Mouse (Mus musculus): ENCODE results near the gene Gm3233. TPM values are rescaled to one million over a fixed set of nuclear protein-coding genes. Genes with fewer than 3 reads are reported as not detected.
"Not testable (repeated sequence)": the region's sequence is repeated elsewhere in the genome, so short reads cannot be mapped to it uniquely, and the experiment has no call there.

Gm3233 gene
- total RNA-seq, 2 experiments from 2014 or later: not detected

DNA sequence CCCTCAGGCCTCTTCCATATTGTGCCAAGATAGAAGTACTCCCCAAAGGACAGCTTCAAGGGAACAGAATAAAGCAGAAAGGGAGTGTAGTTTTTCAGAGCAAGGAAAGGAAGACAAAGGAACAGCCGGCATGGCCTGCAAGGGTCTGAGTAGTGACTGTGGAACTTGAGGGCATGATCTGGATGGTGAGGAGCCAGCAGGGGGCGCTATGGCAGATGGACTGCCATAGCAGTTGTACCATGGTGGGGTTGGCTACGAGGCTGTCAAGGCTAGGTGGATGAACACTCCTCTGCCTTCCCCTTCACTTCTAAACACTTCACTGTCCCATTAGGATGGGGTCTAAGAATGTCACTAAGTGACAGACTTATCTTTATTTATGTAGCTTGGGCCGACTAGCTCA is 30.2 kb downstream of the Gm3233 start:
- DNase-seq (ENCODE audit: low spot score in 2 of 2): no peak

DNA sequence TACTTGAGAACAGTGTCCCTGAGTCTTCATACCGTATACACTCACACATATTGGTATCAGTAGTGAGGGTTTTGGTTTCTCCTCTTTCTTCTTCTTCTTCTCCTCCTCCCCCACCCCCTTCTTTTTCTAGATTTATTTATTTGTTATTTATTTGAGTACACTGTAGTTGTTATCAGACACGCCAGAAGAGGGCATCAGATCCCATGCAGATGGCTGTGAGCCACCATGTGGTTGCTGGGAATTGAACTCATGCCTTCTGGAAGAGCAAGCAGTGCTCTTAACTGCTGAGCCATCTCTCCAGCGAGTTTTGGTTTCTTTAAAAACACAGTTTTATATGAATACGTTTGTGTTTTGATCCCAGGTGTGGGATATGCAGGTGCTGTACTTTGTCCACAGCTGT is 31.2 kb downstream of the Gm3233 start:
- no peak for DNase-seq (ENCODE audit: low spot score in 2 of 2)

DNA sequence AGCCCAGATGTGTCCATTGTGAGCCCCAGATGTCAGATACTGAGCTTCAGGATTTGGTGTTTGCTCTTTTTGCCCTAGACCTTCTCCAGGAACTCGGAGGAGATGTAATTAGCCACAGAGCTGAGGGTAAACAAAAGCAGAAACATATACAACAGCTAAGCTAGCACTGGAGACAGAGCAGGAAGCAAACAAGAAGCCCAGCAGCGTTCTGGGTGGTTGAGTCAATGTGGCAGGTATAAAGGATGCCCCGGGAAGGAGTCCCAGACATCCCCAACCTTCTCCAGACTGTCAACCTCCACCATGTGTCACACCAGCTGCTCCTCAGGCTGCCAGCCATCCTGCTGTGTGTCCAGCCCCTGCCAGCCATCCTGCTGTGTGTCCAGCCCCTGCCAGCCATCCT is 33.3 kb downstream of the Gm3233 start, which contains the start of gene Gm10100:
Gene Gm10100 (plus strand): TSS at position 301 of the 400 bp plus-strand sequence.
- no peak for DNase-seq (ENCODE audit: low spot score in 2 of 2)

DNA sequence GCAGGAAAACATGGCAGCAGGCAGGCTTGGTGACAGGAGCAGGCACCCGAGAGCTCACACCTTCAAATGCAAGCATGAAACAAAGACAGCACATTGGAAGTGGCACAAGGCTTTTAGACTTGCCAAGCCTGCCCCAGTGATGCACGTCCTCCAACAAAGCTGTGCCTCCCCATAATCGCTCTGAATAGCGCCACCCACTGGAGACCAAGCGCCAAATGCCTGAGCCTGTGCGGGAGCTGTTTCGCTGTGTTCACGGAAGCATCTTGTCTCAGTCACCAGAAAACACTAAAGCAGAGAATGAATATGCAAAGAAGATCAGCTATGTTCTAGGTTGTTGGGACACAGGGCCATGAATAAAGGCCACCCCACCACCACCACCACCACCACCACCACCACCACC is 34.6 kb downstream of the Gm3233 start:
- no peak for DNase-seq (ENCODE audit: low spot score in 2 of 2)

DNA sequence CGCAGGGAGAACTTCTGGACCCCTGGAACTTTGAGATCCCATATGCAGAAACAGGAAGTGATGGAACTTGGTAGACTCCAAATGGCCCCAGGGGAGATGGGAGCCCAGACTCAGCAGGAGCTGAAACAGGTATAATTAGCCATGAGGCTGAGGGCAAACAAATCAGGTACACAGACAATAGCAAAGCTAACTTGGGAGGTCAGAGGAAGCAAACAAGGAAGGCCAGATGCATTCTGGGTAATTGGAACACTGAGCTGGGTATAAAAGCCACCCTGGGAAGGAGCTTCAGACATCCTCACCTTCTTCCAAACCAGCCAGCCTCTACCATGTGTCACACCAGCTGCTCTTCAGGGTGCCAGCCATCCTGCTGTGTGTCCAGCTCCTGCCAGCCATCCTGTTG is 39.2 kb downstream of the Gm3233 start, which contains the start of gene Krtap12-1:
Gene Krtap12-1 (plus strand): TSS at position 301 of the 400 bp plus-strand sequence.
- DNase-seq (ENCODE audit: low spot score in 2 of 2): not testable (repeated sequence)

DNA sequence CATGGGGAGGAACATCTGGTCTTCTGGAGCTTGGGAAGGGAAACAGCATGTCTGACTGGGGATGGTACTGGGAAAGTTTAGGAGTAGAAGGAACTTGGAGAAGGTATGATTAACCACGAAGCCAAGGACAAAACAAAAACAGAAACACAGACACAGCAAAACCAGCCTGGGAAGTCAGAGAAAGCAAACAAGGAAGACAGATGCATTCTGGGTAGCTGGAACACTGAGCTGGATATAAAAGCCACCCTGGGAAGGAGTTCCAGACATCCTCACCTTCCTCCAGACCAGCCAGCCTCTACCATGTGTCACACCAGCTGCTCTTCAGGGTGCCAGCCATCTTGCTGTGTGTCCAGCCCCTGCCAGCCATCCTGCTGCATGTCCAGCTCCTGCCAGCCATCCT is 44.0 kb downstream of the Gm3233 start, which contains the start of gene Gm10142:
Gene Gm10142 (plus strand): TSS at position 301 of the 400 bp plus-strand sequence.
- DNase-seq (ENCODE audit: low spot score in 2 of 2): no peak

DNA sequence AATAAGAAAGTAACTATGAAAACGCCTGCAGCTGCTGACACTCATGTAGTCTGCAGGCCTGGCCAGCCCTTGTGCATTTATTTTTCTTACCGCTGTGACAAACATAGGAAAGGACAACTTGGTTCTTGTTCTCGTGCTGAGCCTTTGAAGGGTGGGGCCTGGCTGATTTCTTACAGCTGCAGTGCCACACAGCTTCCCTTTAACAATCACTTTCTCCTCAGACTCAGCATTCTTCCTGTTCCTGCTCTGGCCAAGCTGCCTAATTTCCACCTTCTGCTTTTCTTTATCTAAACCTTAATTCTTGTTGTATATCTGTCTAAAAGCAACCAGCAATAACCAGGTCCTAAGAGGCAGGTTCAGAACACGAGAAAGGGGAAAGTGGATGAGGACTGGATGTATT is 45.7 kb downstream of the Gm3233 start:
- no peak for DNase-seq (ENCODE audit: low spot score in 2 of 2)

DNA sequence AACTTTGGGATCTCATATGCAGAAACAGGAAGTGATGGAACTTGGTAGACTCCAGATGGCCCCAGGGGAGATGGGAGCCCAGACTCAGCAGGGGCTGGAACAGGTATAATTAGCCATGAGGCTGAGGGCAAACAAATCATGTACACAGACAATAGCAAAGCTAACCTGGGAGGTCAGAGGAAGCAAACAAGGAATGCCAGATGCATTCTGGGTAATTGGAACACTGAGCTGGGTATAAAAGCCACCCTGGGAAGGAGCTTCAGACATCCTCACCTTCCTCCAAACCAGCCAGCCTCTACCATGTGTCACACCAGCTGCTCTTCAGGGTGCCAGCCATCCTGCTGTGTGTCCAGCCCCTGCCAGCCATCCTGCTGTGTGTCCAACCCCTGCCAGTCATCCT is 48.3 kb downstream of the Gm3233 start, which contains the start of gene Gm10024:
Gene Gm10024 (plus strand): TSS at position 301 of the 400 bp plus-strand sequence.
- not testable (repeated sequence) for DNase-seq (ENCODE audit: low spot score in 2 of 2)

DNA sequence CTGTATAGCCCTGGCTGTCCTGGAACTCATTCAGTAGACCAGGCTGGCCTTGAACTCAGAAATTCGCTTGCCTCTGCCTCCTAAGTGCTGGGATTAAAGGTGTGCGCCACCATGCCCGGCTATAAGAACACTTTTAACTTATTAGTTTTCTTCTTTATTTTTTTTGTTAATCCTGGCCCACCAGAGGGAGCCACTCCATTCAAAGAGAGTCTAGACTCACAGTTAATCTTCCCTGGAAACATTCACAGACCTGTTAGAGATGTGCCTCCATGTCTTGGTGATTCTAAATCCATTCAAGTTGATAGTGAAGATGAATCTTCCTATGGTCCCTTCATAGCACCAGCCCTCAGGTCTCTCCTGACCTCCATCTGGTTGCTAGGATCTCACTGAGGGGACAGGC is 49.7 kb downstream of the Gm3233 start:
- no peak for DNase-seq (ENCODE audit: low spot score in 2 of 2)

Other genes with a start within 250 kb of the Gm3233 start
- gene Fam207a, start 243.9 kb downstream of the Gm3233 start, total RNA-seq (2021): 10 to 100 TPM; 32.3 to 34.9 TPM
- 1 to 10 TPM; 2.2 to 3.1 TPM for gene Itgb2, start 229.4 kb downstream of the Gm3233 start, total RNA-seq (2021)
- 10 to 100 TPM; 77.4 to 79.9 TPM for gene Pttg1ip, start 178.0 kb downstream of the Gm3233 start, total RNA-seq (2021)
- 100 to 1,000 TPM; 116 to 134 TPM for gene Sumo3, start 153.6 kb downstream of the Gm3233 start, total RNA-seq (2021)
- 10 to 100 TPM; 12.6 to 19.9 TPM for gene Gm49325, start 153.5 kb downstream of the Gm3233 start, total RNA-seq (2021)
- gene Ube2g2, start 137.4 kb downstream of the Gm3233 start, total RNA-seq (2021): 10 to 100 TPM; 63.9 to 69.0 TPM
- gene Tspear, start 73.1 kb downstream of the Gm3233 start, total RNA-seq (2021): under 1 TPM in 1 of 2 experiments, not detected in 1; 0.14 TPM
- not detected for gene Gm19402, start 68.9 kb downstream of the Gm3233 start, total RNA-seq (2021)
- not detected for gene Gm9508, start 62.4 kb downstream of the Gm3233 start, total RNA-seq (2021)
- gene Gm10272, start 53.1 kb downstream of the Gm3233 start, total RNA-seq (2021): not detected
- gene Gm10024, start 48.2 kb downstream of the Gm3233 start, total RNA-seq (2021): not detected
- gene Gm10142, start 43.9 kb downstream of the Gm3233 start, total RNA-seq (2021): not detected
- not detected for gene Krtap12-1, start 39.1 kb downstream of the Gm3233 start, total RNA-seq (2021)
- gene Gm10100, start 33.2 kb downstream of the Gm3233 start, total RNA-seq (2021): not detected
- gene Gm18596, start 17.0 kb downstream of the Gm3233 start, total RNA-seq (2021): not detected
- gene Gm9736, start 8.3 kb downstream of the Gm3233 start, total RNA-seq (2021): not detected
- not detected for gene Gm3238, start 11.6 kb upstream of the Gm3233 start, total RNA-seq (2021)
- gene Gm7138, start 17.3 kb upstream of the Gm3233 start, total RNA-seq (2021): not detected
- gene Gm3250, start 22.9 kb upstream of the Gm3233 start, total RNA-seq (2021): not detected
- gene Gm7137, start 28.5 kb upstream of the Gm3233 start, total RNA-seq (2021): not detected
- not detected for gene Gm9639, start 35.4 kb upstream of the Gm3233 start, total RNA-seq (2021)
- not detected for gene Gm19668, start 39.5 kb upstream of the Gm3233 start, total RNA-seq (2021)
- not detected for gene Gm9507, start 52.2 kb upstream of the Gm3233 start, total RNA-seq (2021)
- gene Gm2696, start 55.0 kb upstream of the Gm3233 start, total RNA-seq (2021): not detected
- gene Krtap10-4, start 67.4 kb upstream of the Gm3233 start, total RNA-seq (2021): not detected
- gene Krtap10-10, start 76.3 kb upstream of the Gm3233 start, total RNA-seq (2021): not detected
- gene Gm36176, start 87.1 kb upstream of the Gm3233 start, total RNA-seq (2021): not detected
- not detected for gene Gm10318, start 93.2 kb upstream of the Gm3233 start, total RNA-seq (2021)
- gene Gm3285, start 102.3 kb upstream of the Gm3233 start, total RNA-seq (2021): not detected
- gene Lrrc3, start 142.9 kb upstream of the Gm3233 start, total RNA-seq (2021): 10 to 100 TPM; 10.4 to 10.8 TPM
- 10 to 100 TPM; 31.3 to 32.6 TPM for gene Trpm2, start 210.9 kb upstream of the Gm3233 start, total RNA-seq (2021)
- gene 1810043G02Rik, start 218.8 kb upstream of the Gm3233 start, total RNA-seq (2021): 10 to 100 TPM; 35.2 to 37.4 TPM

Data from layer of hippocampus, postnatal 14 days (tissue).